24 mouse cellular contexts compared by ENCODE assay signal in the genomic region with DNA sequence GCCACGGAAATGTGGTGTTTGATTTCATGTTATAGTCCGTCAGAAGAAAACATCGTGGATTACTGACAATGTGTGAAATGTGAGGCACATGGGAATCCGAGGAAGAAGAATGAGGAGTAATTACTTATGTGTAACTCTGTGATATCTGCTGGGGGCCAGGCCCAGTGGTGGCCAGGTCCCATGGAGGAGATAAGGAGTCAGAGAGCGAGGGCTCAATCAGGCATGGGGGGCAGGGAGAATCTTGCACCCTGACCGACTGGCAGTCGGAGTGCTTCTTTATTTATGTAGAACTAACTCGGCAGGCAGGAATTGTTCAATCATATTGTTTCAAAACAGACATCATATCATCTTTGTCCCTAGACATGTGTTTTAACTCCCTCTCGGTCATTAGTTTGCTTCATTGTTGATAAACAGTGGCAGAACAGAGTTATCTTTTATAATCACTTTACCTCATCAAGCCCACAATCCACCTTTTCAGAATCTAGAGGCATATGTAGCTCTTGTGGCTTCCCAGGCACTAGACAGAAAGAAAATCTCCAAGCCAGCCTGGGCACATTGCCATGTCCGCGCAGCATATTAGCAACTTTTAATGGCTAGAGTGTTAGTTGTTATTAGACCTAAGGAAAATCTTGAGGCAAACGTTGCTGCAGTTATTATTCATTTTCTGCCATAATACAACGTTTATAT. TPM values are rescaled to one million over a fixed set of nuclear protein-coding genes. Genes with fewer than 3 reads are reported as not detected.
A peak's percentile ranks its signal among the peaks of the same experiment; 100 is the strongest.
DNase-seq lines count a peak whose midpoint lies in the region; ATAC-seq and TF ChIP-seq lines count a peak whose summit lies in the region.
"Had no signal": no experiment of that assay in that cellular context is flagged by ENCODE, and none has a peak within 500 bp of the region (broad histone marks: within the 10 kb centered on the region; RNA-seq: fewer than 3 reads in every experiment).

No protein-coding gene starts in this region.

- DNase-seq in forebrain, embryonic 14.5 days (ENCODE audit: low spot score) = peak; percentile 25
- no peak for DNase-seq in forebrain, postnatal 0 days
- peak; percentile 73 for DNase-seq in lung, embryonic 14.5 days
- no peak for DNase-seq in lung, adult 2 months
- peak; percentile 17 to 58 for DNase-seq in lung, postnatal 4 days
- no peak for DNase-seq in ovary, postnatal 14 days (ENCODE audit: low spot score)
- no peak for DNase-seq in left cerebral cortex, postnatal 10 days (ENCODE audit: extremely low spot score in 1 of 2, low spot score in 2 of 2)
- DNase-seq: adrenal gland, adult 8-10 months; gastrocnemius, postnatal 36 days; retina, postnatal 1 day; spleen, adult 18-20 months; thymus, postnatal 4 days had no signal

- H3K27me3 ChIP-seq in forebrain, embryonic 14.5 days (replicated peaks; ENCODE audit: control insufficient read depth, insufficient read depth, low read length) = no peaks in the 10 kb centered on the region
- no peaks in the 10 kb centered on the region for H3K27me3 ChIP-seq in forebrain, postnatal 0 days (ENCODE audit: insufficient read depth, low read length)
- no peaks in the 10 kb centered on the region for H3K27me3 ChIP-seq in lung, embryonic 14.5 days (ENCODE audit: insufficient read depth, low read length)
- H3K27me3 ChIP-seq: embryonic facial prominence, embryonic 15.5 days; lung, embryonic 15.5 days; neural tube, embryonic 12.5 days had no signal

- H3K4me2 ChIP-seq in forebrain, embryonic 14.5 days (ENCODE audit: low read length) = no peak overlapping the region
- no peak overlapping the region for H3K4me2 ChIP-seq in forebrain, postnatal 0 days (ENCODE audit: low read depth)
- H3K4me2 ChIP-seq in lung, embryonic 14.5 days = 0 out of 2 replicates have a peak overlapping the region, but pooled peaks have one; percentile 25
- H3K4me2 ChIP-seq: embryonic facial prominence, embryonic 15.5 days; lung, embryonic 15.5 days; neural tube, embryonic 12.5 days had no signal

- H3K4me3 ChIP-seq in forebrain, embryonic 14.5 days (ENCODE audit: low read depth, low read length) = no peak overlapping the region
- no peak overlapping the region for H3K4me3 ChIP-seq in forebrain, postnatal 0 days (ENCODE audit: low read depth, low read length)
- no peak overlapping the region for H3K4me3 ChIP-seq in lung, embryonic 14.5 days (ENCODE audit: low read depth, low read length)
- H3K4me3 ChIP-seq in lung, adult 2 months (replicated peaks; ENCODE audit: extremely low read depth, low read depth, low read length) = no peak overlapping the region
- H3K4me3 ChIP-seq: embryonic facial prominence, embryonic 15.5 days; lung, embryonic 15.5 days; neural tube, embryonic 12.5 days had no signal

- no peaks in the 10 kb centered on the region for H3K36me3 ChIP-seq in forebrain, embryonic 14.5 days (ENCODE audit: control insufficient read depth, insufficient read depth, low read length)
- H3K36me3 ChIP-seq in forebrain, postnatal 0 days (ENCODE audit: insufficient read depth) = no peaks in the 10 kb centered on the region
- H3K36me3 ChIP-seq in lung, embryonic 14.5 days (ENCODE audit: insufficient read depth) = no peaks in the 10 kb centered on the region
- H3K36me3 ChIP-seq: embryonic facial prominence, embryonic 15.5 days; lung, embryonic 15.5 days; neural tube, embryonic 12.5 days had no signal

- no peak overlapping the region for H3K27ac ChIP-seq in forebrain, embryonic 14.5 days (ENCODE audit: low read depth, low read length)
- H3K27ac ChIP-seq in forebrain, postnatal 0 days (ENCODE audit: low read depth, low read length) = no peak overlapping the region
- no peak overlapping the region for H3K27ac ChIP-seq in lung, embryonic 14.5 days (ENCODE audit: low read depth)
- H3K27ac ChIP-seq: embryonic facial prominence, embryonic 15.5 days; lung, embryonic 15.5 days; neural tube, embryonic 12.5 days had no signal

- no peak for TF ChIP-seq CTCF in forebrain, postnatal 0 days (IDR thresholded peaks at IDR 0.05; ENCODE audit: low read depth)
- no peak for TF ChIP-seq CTCF in lung, embryonic 14.5 days (IDR thresholded peaks at IDR 0.05; ENCODE audit: low read depth)
- TF ChIP-seq CTCF in lung, adult 2 months (IDR thresholded peaks at IDR 0.05; ENCODE audit: insufficient read depth, low read length) = no peak

- WGBS in forebrain, embryonic 14.5 days = 75% methylated on average over 13 of the region's 13 CpGs
- 63% methylated on average over 13 of the region's 13 CpGs for WGBS in forebrain, postnatal 0 days
- 36% methylated on average over 13 of the region's 13 CpGs for WGBS in lung, embryonic 14.5 days
- WGBS in lung, adult 2 months = 46% methylated on average over 13 of the region's 13 CpGs

- H3K9me3 ChIP-seq in forebrain, embryonic 14.5 days (replicated peaks; ENCODE audit: control insufficient read depth, low read length) = no peaks in the 10 kb centered on the region
- no peaks in the 10 kb centered on the region for H3K9me3 ChIP-seq in forebrain, postnatal 0 days (ENCODE audit: low read length)
- no peaks in the 10 kb centered on the region for H3K9me3 ChIP-seq in lung, embryonic 14.5 days (ENCODE audit: low read depth, low read length)
- H3K9me3 ChIP-seq: embryonic facial prominence, embryonic 15.5 days; lung, embryonic 15.5 days; neural tube, embryonic 12.5 days had no signal

- intact Hi-C loops in left cerebral cortex, postnatal 10 days (cut with DNase I) = no loop called here

- H3K9ac ChIP-seq in forebrain, embryonic 14.5 days (ENCODE audit: low read length) = no peak overlapping the region
- no peak overlapping the region for H3K9ac ChIP-seq in forebrain, postnatal 0 days
- H3K9ac ChIP-seq in lung, embryonic 14.5 days = no peak overlapping the region
- H3K9ac ChIP-seq: embryonic facial prominence, embryonic 15.5 days; lung, embryonic 15.5 days; neural tube, embryonic 12.5 days had no signal

- no peak for ATAC-seq in forebrain, embryonic 14.5 days
- ATAC-seq in forebrain, postnatal 0 days = no peak
- peak; percentile 38; the same call in 1 of the 2 replicates for ATAC-seq in lung, embryonic 14.5 days (ENCODE audit: insufficient read depth)
- ATAC-seq in erythroid progenitor cell, adult 5-6 weeks (replicated peaks; ENCODE audit: low FRiP score, poor library complexity, severe bottlenecking) = peak; percentile 89
- ATAC-seq: midbrain, embryonic 16.5 days had no signal

- TF ChIP-seq POLR2A in lung, adult 2 months (IDR thresholded peaks at IDR 0.05; ENCODE audit: borderline replicate concordance, extremely low read depth, low read depth, low read length) = no peak

- H3K4me1 ChIP-seq in forebrain, embryonic 14.5 days (ENCODE audit: control insufficient read depth, insufficient read depth, low read length) = no peaks in the 10 kb centered on the region
- H3K4me1 ChIP-seq in forebrain, postnatal 0 days (ENCODE audit: insufficient read depth) = no peaks in the 10 kb centered on the region
- H3K4me1 ChIP-seq in lung, embryonic 14.5 days (ENCODE audit: insufficient read depth) = no peaks in the 10 kb centered on the region
- peaks cover 2% of the 10 kb centered on the region; the same call in 1 of the 2 replicates for H3K4me1 ChIP-seq in lung, adult 2 months (ENCODE audit: control insufficient read depth, insufficient read depth, low read length)
- H3K4me1 ChIP-seq: embryonic facial prominence, embryonic 15.5 days; lung, embryonic 15.5 days; neural tube, embryonic 12.5 days had no signal

RNA-seq across cellular contexts. Expression of gene Gnat3, which starts 7.5 kb away (rescaled TPM):
- polyA plus RNA-seq in forebrain, embryonic 14.5 days (2014; fragmentation: Nextera tagmentation; extraction: Ambion mirVana) = not detected in 2 replicates
- total RNA-seq in forebrain, postnatal 0 days (2014; rRNA removed) = not detected in 2 replicates
- polyA plus RNA-seq in forebrain, postnatal 0 days (2015; fragmentation: Nextera tagmentation; extraction: Ambion mirVana) = not detected in 2 replicates
- polyA plus RNA-seq in lung, embryonic 14.5 days (2014; fragmentation: Nextera tagmentation; extraction: Ambion mirVana) = not detected in 2 replicates
- not detected in 2 replicates for polyA plus RNA-seq in lung, adult 2 months (2012; rRNA removed)
- not detected in 2 replicates for total RNA-seq in erythroid progenitor cell, adult 5-6 weeks (2015; ENCODE audit: low replicate concordance)
- total RNA-seq in erythroid progenitor cell, adult 5-6 weeks (2017; ENCODE audit: low replicate concordance) = not detected in 2 replicates
- total RNA-seq in left cerebral cortex, postnatal 10 days (2021) = not detected
- total RNA-seq: adrenal gland, adult 8-10 months; common myeloid progenitor, adult 5-6 weeks; gastrocnemius, postnatal 36 days; hematopoietic stem cell, adult 5-6 weeks; layer of hippocampus, adult 8-10 months; left cerebral cortex, postnatal 14 days had no signal
- polyA plus RNA-seq: embryonic facial prominence, embryonic 15.5 days; intestine, embryonic 14.5 days; kidney, embryonic 16.5 days; midbrain, embryonic 16.5 days; stomach, embryonic 16.5 days had no signal

Comparison
In these comparisons a context has a peak if more than half of its experiments do, and no peak if none do; other contexts are left out.
1. DNase-seq: peak in forebrain, embryonic 14.5 days (single experiment), lung, embryonic 14.5 days (single experiment) and lung, postnatal 4 days (2 of 2); none in forebrain, postnatal 0 days (single experiment), lung, adult 2 months (single experiment), ovary, postnatal 14 days (single experiment) and left cerebral cortex, postnatal 10 days (0 of 2).
2. ATAC-seq: peak in lung, embryonic 14.5 days (single experiment) and erythroid progenitor cell, adult 5-6 weeks (single experiment); none in forebrain, embryonic 14.5 days (single experiment) and forebrain, postnatal 0 days (single experiment).